Mouse (Mus musculus) kidney, embryonic 15.5 days (tissue): ENCODE data around the gene Nup210. TPM values are rescaled to one million over a fixed set of nuclear protein-coding genes. Genes with fewer than 3 reads are reported as not detected.
A peak's percentile ranks its signal among the peaks of the same experiment; 100 is the strongest.

Experiments
- ATAC-seq: fragments of 200-750 bp; cut with Nextera tagmentation; replicated peaks from 2 replicates; pipeline ENCODE4 v1.8.0; 2017; ENCODE audit warnings: moderate TSS enrichment; ENCODE audit not compliant: low FRiP score
- H3K27ac ChIP-seq: fragments of 300-500 bp; sonication (generic); 2 replicates; pipeline ENCODE4 v1.5.1; 2015; ENCODE audit warnings: mild to moderate bottlenecking, inconsistent platforms
- H3K27me3 ChIP-seq: fragments of 300-500 bp; sonication (generic); 2 replicates; pipeline ENCODE4 v1.6.1; 2015; ENCODE audit warnings: inconsistent platforms
- H3K36me3 ChIP-seq: fragments of 300-500 bp; sonication (generic); 2 replicates; pipeline ENCODE4 v1.6.1; 2015; ENCODE audit warnings: inconsistent platforms
- H3K4me1 ChIP-seq: fragments of 300-500 bp; sonication (generic); 2 replicates; pipeline ENCODE4 v1.6.1; 2015; ENCODE audit warnings: inconsistent platforms
- H3K4me2 ChIP-seq: fragments of 300-500 bp; sonication (generic); 2 replicates; pipeline ENCODE4 v1.6.1; 2015; ENCODE audit warnings: moderate library complexity, mild to moderate bottlenecking, inconsistent platforms
- H3K4me3 ChIP-seq: fragments of 300-500 bp; sonication (generic); replicated peaks from 2 replicates; pipeline ENCODE4 v1.5.1; 2015; ENCODE audit warnings: mild to moderate bottlenecking, inconsistent platforms
- H3K9ac ChIP-seq: fragments of 300-500 bp; sonication (generic); 2 replicates; pipeline ENCODE4 v1.6.1; 2015; ENCODE audit warnings: mild to moderate bottlenecking, inconsistent platforms
- H3K9me3 ChIP-seq: fragments of 300-500 bp; sonication (generic); replicated peaks from 2 replicates; pipeline ENCODE4 v1.6.1; 2016; ENCODE audit warnings: inconsistent platforms
- WGBS: fragments of 180-500 bp; shearing (Covaris S2); methylation state at CpG from one replicate; pipeline ENCODE4 v1.1.7; 2015; ENCODE audit warnings: mixed read lengths; 5-methylcytosine and 5-hydroxymethylcytosine counted together
- polyA plus RNA-seq: library from polyadenylated mRNA; unstranded; fragments of >200 nt; fragmentation: Nextera tagmentation; extraction: Ambion mirVana; gene quantifications from 2 replicates; pipeline ENCODE4 v1.2.1, GENCODE M21; 2015

Gene Nup210
- polyA plus RNA-seq, 1 experiment from 2014 or later = 24.2 TPM

- H3K9me3 ChIP-seq = no peaks in the 10 kb centered on the region
- H3K27ac ChIP-seq = no peak overlapping the region
- H3K27me3 ChIP-seq = no peaks in the 10 kb centered on the region
- no peak overlapping the region for H3K4me2 ChIP-seq
- no peak for ATAC-seq
- H3K4me1 ChIP-seq = peaks cover 6% of the 10 kb centered on the region
- H3K4me3 ChIP-seq = no peak overlapping the region
- WGBS = 77% methylated on average over 7 of the region's 7 CpGs
- peaks cover 16% of the 10 kb centered on the region; the same call in 1 of the 2 replicates for H3K36me3 ChIP-seq
- no peak overlapping the region for H3K9ac ChIP-seq
Observed at GRCm38 (mm10) chr6:91048019-91048418, 68.6 kb downstream of the Nup210 start.

GRCm38 (mm10) chr6:91047434-91047833 is 69.2 kb downstream of the Nup210 start:
- no peak overlapping the region for H3K9ac ChIP-seq
- no peak overlapping the region for H3K27ac ChIP-seq
- H3K9me3 ChIP-seq = no peaks in the 10 kb centered on the region
- peaks cover 14% of the 10 kb centered on the region; the same call in 1 of the 2 replicates for H3K36me3 ChIP-seq
- no peaks in the 10 kb centered on the region for H3K27me3 ChIP-seq
- 89% methylated on average over 5 of the region's 5 CpGs for WGBS
- H3K4me2 ChIP-seq = no peak overlapping the region
- no peak for ATAC-seq
- H3K4me3 ChIP-seq = no peak overlapping the region
- peaks cover 6% of the 10 kb centered on the region for H3K4me1 ChIP-seq

GRCm38 (mm10) chr6:91046184-91046583 is 70.4 kb downstream of the Nup210 start:
- Histone ChIP-seq H3K27ac (no peak overlapping the region), H3K9ac (no peak overlapping the region), H3K4me1 (peaks cover 6% of the 10 kb centered on the region), H3K4me3 (no peak overlapping the region), H3K9me3 (no peaks in the 10 kb centered on the region), H3K27me3 (no peaks in the 10 kb centered on the region), H3K36me3 (peaks cover 15% of the 10 kb centered on the region), H3K4me2 (no peak overlapping the region)
- 87% methylated on average over 5 of the region's 5 CpGs for WGBS
- ATAC-seq = no peak

GRCm38 (mm10) chr6:91044628-91045331 is 71.8 kb downstream of the Nup210 start:
- Histone ChIP-seq H3K27me3 (no peaks in the 10 kb centered on the region), H3K27ac (no peak overlapping the region), H3K4me3 (no peak overlapping the region), H3K4me2 (no peak overlapping the region), H3K9ac (no peak overlapping the region), H3K36me3 (peaks cover 23% of the 10 kb centered on the region), H3K4me1 (peaks cover 6% of the 10 kb centered on the region), H3K9me3 (no peaks in the 10 kb centered on the region)
- no peak; the same call in 1 of the 2 replicates for ATAC-seq
- 46% methylated on average over 6 of the region's 6 CpGs for WGBS

- no peak overlapping the region for H3K9ac ChIP-seq
- H3K9me3 ChIP-seq = no peaks in the 10 kb centered on the region
- 77% methylated on average over 5 of the region's 5 CpGs for WGBS
- H3K4me3 ChIP-seq = no peak overlapping the region
- no peaks in the 10 kb centered on the region for H3K27me3 ChIP-seq
- peaks cover 36% of the 10 kb centered on the region for H3K36me3 ChIP-seq
- H3K27ac ChIP-seq = no peak overlapping the region
- ATAC-seq = no peak
- H3K4me1 ChIP-seq = peaks cover 6% of the 10 kb centered on the region
- H3K4me2 ChIP-seq = no peak overlapping the region
Observed at GRCm38 (mm10) chr6:91041287-91041686, 75.3 kb downstream of the Nup210 start.

- H3K4me3 ChIP-seq = no peak overlapping the region
- no peak for ATAC-seq
- WGBS = 87% methylated on average over 5 of the region's 5 CpGs
- H3K27ac ChIP-seq = no peak overlapping the region
- no peak overlapping the region for H3K4me2 ChIP-seq
- peaks cover 17% of the 10 kb centered on the region for H3K4me1 ChIP-seq
- no peak overlapping the region for H3K9ac ChIP-seq
- no peaks in the 10 kb centered on the region for H3K9me3 ChIP-seq
- no peaks in the 10 kb centered on the region for H3K27me3 ChIP-seq
- H3K36me3 ChIP-seq = peaks cover 23% of the 10 kb centered on the region
Observed at GRCm38 (mm10) chr6:91028256-91028655, 88.4 kb downstream of the Nup210 start.

- H3K4me2 ChIP-seq = no peak overlapping the region
- H3K9ac ChIP-seq = no peak overlapping the region
- peak overlapping the region; percentile 81 for H3K27ac ChIP-seq
- WGBS = 58% methylated on average over 7 of the region's 7 CpGs
- no peak overlapping the region for H3K4me3 ChIP-seq
- peaks cover 35% of the 10 kb centered on the region for H3K4me1 ChIP-seq
- no peaks in the 10 kb centered on the region for H3K9me3 ChIP-seq
- H3K27me3 ChIP-seq = no peaks in the 10 kb centered on the region
- ATAC-seq = peak; percentile 52; the same call in 1 of the 2 replicates
- no peaks in the 10 kb centered on the region for H3K36me3 ChIP-seq
Observed at GRCm38 (mm10) chr6:91020810-91021209, 95.8 kb downstream of the Nup210 start.

- Histone ChIP-seq H3K36me3 (no peaks in the 10 kb centered on the region; the same call in 1 of the 2 replicates), H3K9ac (no peak overlapping the region), H3K4me1 (peaks cover 9% of the 10 kb centered on the region; the same call in 1 of the 2 replicates), H3K27me3 (no peaks in the 10 kb centered on the region), H3K4me2 (no peak overlapping the region), H3K4me3 (no peak overlapping the region), H3K27ac (no peak overlapping the region), H3K9me3 (no peaks in the 10 kb centered on the region)
- ATAC-seq = no peak
- WGBS = 74% methylated on average over 7 of the region's 7 CpGs
Observed at GRCm38 (mm10) chr6:91016600-91017230, 99.9 kb downstream of the Nup210 start.

GRCm38 (mm10) chr6:91014198-91014958 is 102.3 kb downstream of the Nup210 start:
- Histone ChIP-seq H3K4me2 (no peak overlapping the region), H3K4me1 (no peaks in the 10 kb centered on the region), H3K4me3 (no peak overlapping the region), H3K27ac (no peak overlapping the region), H3K9ac (no peak overlapping the region), H3K9me3 (no peaks in the 10 kb centered on the region), H3K36me3 (no peaks in the 10 kb centered on the region; the same call in 1 of the 2 replicates), H3K27me3 (no peaks in the 10 kb centered on the region)
- no peak for ATAC-seq
- 61% methylated on average over 9 of the region's 9 CpGs for WGBS

- Histone ChIP-seq H3K9me3 (no peaks in the 10 kb centered on the region), H3K4me1 (no peaks in the 10 kb centered on the region), H3K4me2 (no peak overlapping the region), H3K27ac (no peak overlapping the region), H3K4me3 (no peak overlapping the region), H3K27me3 (no peaks in the 10 kb centered on the region), H3K36me3 (no peaks in the 10 kb centered on the region; the same call in 1 of the 2 replicates), H3K9ac (no peak overlapping the region)
- ATAC-seq = no peak
- WGBS = 60% methylated on average over 3 of the region's 3 CpGs
Observed at GRCm38 (mm10) chr6:91012458-91012857, 104.2 kb downstream of the Nup210 start.

GRCm38 (mm10) chr6:91011568-91011967 is 105.1 kb downstream of the Nup210 start:
- Histone ChIP-seq H3K27ac (no peak overlapping the region), H3K9ac (no peak overlapping the region), H3K4me2 (no peak overlapping the region), H3K27me3 (no peaks in the 10 kb centered on the region), H3K9me3 (no peaks in the 10 kb centered on the region), H3K36me3 (no peaks in the 10 kb centered on the region; the same call in 1 of the 2 replicates), H3K4me3 (no peak overlapping the region), H3K4me1 (no peaks in the 10 kb centered on the region)
- WGBS = 56% methylated on average over 4 of the region's 4 CpGs
- ATAC-seq = no peak

- ATAC-seq = no peak
- 89% methylated on average over 3 of the region's 3 CpGs for WGBS
Observed at GRCm38 (mm10) chr6:91008284-91008830, 108.3 kb downstream of the Nup210 start.

More at GRCm38 (mm10) chr6:91008284-91008830, 108.3 kb downstream of the Nup210 start:
- Histone ChIP-seq H3K4me2 (no peak overlapping the region), H3K9me3 (no peaks in the 10 kb centered on the region), H3K27ac (no peak overlapping the region), H3K27me3 (no peaks in the 10 kb centered on the region), H3K4me1 (no peaks in the 10 kb centered on the region), H3K4me3 (no peak overlapping the region), H3K36me3 (no peaks in the 10 kb centered on the region), H3K9ac (no peak overlapping the region)
